Mouse (Mus musculus): ENCODE measurements at regions not wholly inside any gene's neighbourhood (a gene's known extent, or its start where the extent isn't known, plus 50 kb on each side); places are given as distances from the start of the nearest gene placed in this dataset.

- no peak for DNase-seq (ENCODE audit: low spot score)
Measured at GRCm38 (mm10) chr9:84923966-84924365, 388.6 kb upstream of the Gm11114 start.

GRCm38 (mm10) chr9:84936291-84937055, 376.1 kb upstream of the Gm11114 start:
- DNase-seq (ENCODE audit: low spot score), result no peak

GRCm38 (mm10) chr9:84966558-84967154, 345.9 kb upstream of the Gm11114 start:
- DNase-seq (ENCODE audit: low spot score), result no peak

GRCm38 (mm10) chr9:84969975-84970608, 342.5 kb upstream of the Gm11114 start:
- no peak for DNase-seq (ENCODE audit: low spot score)

- no peak for DNase-seq (ENCODE audit: low spot score)
Measured at GRCm38 (mm10) chr9:84977470-84977869, 335.1 kb upstream of the Gm11114 start.

GRCm38 (mm10) chr9:85003414-85003813, 309.2 kb upstream of the Gm11114 start:
- no peak for DNase-seq (ENCODE audit: low spot score)

- DNase-seq (ENCODE audit: low spot score), result no peak
Measured at GRCm38 (mm10) chr9:85011361-85011760, 301.2 kb upstream of the Gm11114 start.

GRCm38 (mm10) chr9:85048112-85048978, 264.2 kb upstream of the Gm11114 start:
- DNase-seq (ENCODE audit: low spot score), result no peak

- no peak for DNase-seq (ENCODE audit: low spot score)
Measured at GRCm38 (mm10) chr9:85052526-85052925, 260.0 kb upstream of the Gm11114 start.

- no peak for DNase-seq (ENCODE audit: low spot score)
Measured at GRCm38 (mm10) chr9:85079975-85080374, 232.6 kb upstream of the Gm11114 start.

GRCm38 (mm10) chr9:85088556-85089338, 223.8 kb upstream of the Gm11114 start:
- DNase-seq (ENCODE audit: low spot score), result no peak

GRCm38 (mm10) chr9:85090297-85090696, 222.3 kb upstream of the Gm11114 start:
- DNase-seq (ENCODE audit: low spot score), result no peak

- DNase-seq (ENCODE audit: low spot score), result no peak
Measured at GRCm38 (mm10) chr9:85095234-85095633, 217.3 kb upstream of the Gm11114 start.

- no peak for DNase-seq (ENCODE audit: low spot score)
Measured at GRCm38 (mm10) chr9:85096520-85096919, 216.1 kb upstream of the Gm11114 start.

- no peak for DNase-seq (ENCODE audit: low spot score)
Measured at GRCm38 (mm10) chr9:85112928-85113327, 199.6 kb upstream of the Gm11114 start.

GRCm38 (mm10) chr9:85114234-85114633, 198.3 kb upstream of the Gm11114 start:
- no peak for DNase-seq (ENCODE audit: low spot score)

GRCm38 (mm10) chr9:85120061-85120460, 192.5 kb upstream of the Gm11114 start:
- no peak for DNase-seq (ENCODE audit: low spot score)

- no peak for DNase-seq (ENCODE audit: low spot score)
Measured at GRCm38 (mm10) chr9:85121059-85121458, 191.5 kb upstream of the Gm11114 start.

GRCm38 (mm10) chr9:85123706-85124105, 188.9 kb upstream of the Gm11114 start:
- no peak for DNase-seq (ENCODE audit: low spot score)

GRCm38 (mm10) chr9:85125775-85126174, 186.8 kb upstream of the Gm11114 start:
- DNase-seq (ENCODE audit: low spot score), result no peak

- no peak for DNase-seq (ENCODE audit: low spot score)
Measured at GRCm38 (mm10) chr9:85126541-85126940, 186.0 kb upstream of the Gm11114 start.
